ENCODE assay signal across 25 mouse cellular contexts in genomic region chr5:45903246-45903645, GRCm38 (mm10).
"Had no signal": no experiment of that assay in that cellular context is flagged by ENCODE, and none has a peak within 500 bp of the region (broad histone marks: within the 10 kb centered on the region; RNA-seq: fewer than 3 reads in every experiment).

No protein-coding gene starts in this region.

- H3K4me1 ChIP-seq: heart, embryonic 13.5 days; heart, embryonic 15.5 days; hindbrain, embryonic 13.5 days; hindbrain, embryonic 15.5 days; kidney, embryonic 15.5 days; limb, embryonic 10.5 days; limb, embryonic 12.5 days; liver, embryonic 12.5 days had no signal

- H3K9me3 ChIP-seq: heart, embryonic 13.5 days; heart, embryonic 15.5 days; hindbrain, embryonic 13.5 days; hindbrain, embryonic 15.5 days; kidney, embryonic 15.5 days; limb, embryonic 10.5 days; limb, embryonic 12.5 days; liver, embryonic 12.5 days had no signal

- H3K4me3 ChIP-seq: heart, adult 2 months; heart, embryonic 13.5 days; heart, embryonic 15.5 days; hindbrain, embryonic 13.5 days; hindbrain, embryonic 15.5 days; kidney, embryonic 15.5 days; left cerebral cortex, adult 2 months; limb, embryonic 10.5 days; limb, embryonic 12.5 days; liver, embryonic 12.5 days had no signal

- H3K27me3 ChIP-seq: heart, embryonic 13.5 days; heart, embryonic 15.5 days; hindbrain, embryonic 13.5 days; hindbrain, embryonic 15.5 days; kidney, embryonic 15.5 days; limb, embryonic 12.5 days; liver, embryonic 12.5 days had no signal

- DNase-seq: gastrocnemius, postnatal 14 days; gastrocnemius, postnatal 36 days; heart, adult 11 months; heart, adult 2 months; heart, postnatal 14 days; heart, postnatal 36 days; kidney, adult 11 months; kidney, adult 2 months; kidney, adult 9 months; kidney, postnatal 14 days; kidney, postnatal 36 days; liver had no signal

- H3K27ac ChIP-seq: heart, adult 2 months; heart, embryonic 13.5 days; heart, embryonic 15.5 days; hindbrain, embryonic 13.5 days; hindbrain, embryonic 15.5 days; hindbrain, postnatal 0 days; kidney, embryonic 15.5 days; kidney, postnatal 0 days; left cerebral cortex, adult 2 months; limb, embryonic 10.5 days; limb, embryonic 12.5 days; liver, embryonic 12.5 days; liver, embryonic 14.5 days had no signal

- H3K4me2 ChIP-seq: heart, embryonic 11.5 days; heart, embryonic 13.5 days; heart, embryonic 15.5 days; hindbrain, embryonic 13.5 days; hindbrain, embryonic 15.5 days; kidney, embryonic 15.5 days; limb, embryonic 12.5 days; liver, embryonic 12.5 days had no signal

- H3K9ac ChIP-seq: heart, embryonic 13.5 days; heart, embryonic 15.5 days; hindbrain, embryonic 13.5 days; hindbrain, embryonic 15.5 days; kidney, embryonic 15.5 days; limb, embryonic 12.5 days; liver, embryonic 12.5 days; liver, embryonic 14.5 days had no signal

- H3K36me3 ChIP-seq: heart, embryonic 13.5 days; heart, embryonic 15.5 days; hindbrain, embryonic 13.5 days; hindbrain, embryonic 15.5 days; kidney, embryonic 15.5 days; limb, embryonic 10.5 days; limb, embryonic 12.5 days; liver, embryonic 12.5 days had no signal

- ATAC-seq: hindbrain, postnatal 0 days; liver, embryonic 12.5 days had no signal
